ENCODE assay signal across 9 mouse cellular contexts in the genomic region with DNA sequence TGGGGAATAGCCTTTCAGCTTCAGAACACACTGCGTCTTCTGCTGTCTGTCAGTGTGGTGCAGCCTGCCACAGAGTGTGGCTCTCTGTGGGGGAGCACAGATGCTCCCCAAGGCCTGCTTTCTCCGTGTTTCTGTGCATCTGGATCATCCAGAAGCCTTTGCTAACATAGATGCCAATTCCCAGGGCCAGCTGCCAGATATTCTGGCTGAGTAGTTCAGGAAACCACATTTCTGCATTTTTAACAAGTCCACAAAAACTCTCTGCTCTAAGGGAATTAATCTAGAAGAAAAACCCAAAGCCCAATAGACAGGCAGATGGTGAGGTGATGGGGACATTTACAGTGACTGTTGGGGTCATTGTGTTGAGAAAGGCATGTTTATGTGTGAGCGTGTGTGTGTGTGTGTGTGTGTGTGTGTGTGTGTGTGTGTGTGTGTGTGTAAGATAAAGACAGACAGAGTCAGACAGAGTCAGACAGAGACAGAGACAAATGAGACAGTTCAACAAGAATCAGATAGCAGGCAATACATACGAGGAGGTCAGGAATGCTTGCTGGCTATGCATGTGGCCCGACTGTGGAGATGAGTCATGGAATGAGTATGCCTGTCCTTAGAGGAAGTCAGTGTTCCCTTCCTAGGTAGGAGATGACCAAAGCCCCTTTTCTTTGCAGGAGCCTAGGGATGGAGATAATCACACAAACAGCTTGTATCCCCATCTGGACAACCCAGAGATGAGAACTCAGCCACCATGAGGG.
DNase-seq lines count a peak whose midpoint lies in the region; ATAC-seq lines count a peak whose summit lies in the region.
"Had no signal": no experiment of that assay in that cellular context is flagged by ENCODE, and none has a peak within 500 bp of the region (broad histone marks: within the 10 kb centered on the region; RNA-seq: fewer than 3 reads in every experiment).

No protein-coding gene starts in this region.

- H3K36me3 ChIP-seq in forebrain, embryonic 12.5 days (replicated peaks), result no peaks in the 10 kb centered on the region
- H3K36me3 ChIP-seq in forebrain, embryonic 11.5 days (ENCODE audit: control insufficient read depth, insufficient read depth, low read length), result no peaks in the 10 kb centered on the region
- H3K36me3 ChIP-seq: neural tube, embryonic 12.5 days had no signal

- H3K4me2 ChIP-seq in forebrain, embryonic 12.5 days, result no peak overlapping the region
- no peak overlapping the region for H3K4me2 ChIP-seq in forebrain, embryonic 11.5 days (ENCODE audit: low read depth, low read length, severe bottlenecking)
- H3K4me2 ChIP-seq: neural tube, embryonic 12.5 days had no signal

- H3K27ac ChIP-seq in forebrain, embryonic 12.5 days, result peak overlapping the region; percentile 42
- H3K27ac ChIP-seq in forebrain, embryonic 11.5 days (ENCODE audit: low read depth, low read length), result no peak overlapping the region
- H3K27ac ChIP-seq: neural tube, embryonic 12.5 days had no signal

- H3K9me3 ChIP-seq in forebrain, embryonic 12.5 days, result no peaks in the 10 kb centered on the region
- no peaks in the 10 kb centered on the region for H3K9me3 ChIP-seq in forebrain, embryonic 11.5 days (ENCODE audit: control insufficient read depth, low read length)
- H3K9me3 ChIP-seq: neural tube, embryonic 12.5 days had no signal

- 68% methylated on average over 5 of the region's 5 CpGs for WGBS in forebrain, embryonic 12.5 days
- 75% methylated on average over 5 of the region's 5 CpGs for WGBS in forebrain, embryonic 11.5 days

- no peaks in the 10 kb centered on the region for H3K27me3 ChIP-seq in forebrain, embryonic 12.5 days
- H3K27me3 ChIP-seq in forebrain, embryonic 11.5 days (ENCODE audit: control insufficient read depth, insufficient read depth, low read length), result no peaks in the 10 kb centered on the region
- H3K27me3 ChIP-seq: neural tube, embryonic 12.5 days had no signal

- H3K4me3 ChIP-seq in forebrain, embryonic 12.5 days (replicated peaks), result no peak overlapping the region
- H3K4me3 ChIP-seq in forebrain, embryonic 11.5 days (ENCODE audit: low read depth, low read length), result no peak overlapping the region
- H3K4me3 ChIP-seq: neural tube, embryonic 12.5 days had no signal

- no peaks in the 10 kb centered on the region for H3K4me1 ChIP-seq in forebrain, embryonic 12.5 days
- no peaks in the 10 kb centered on the region for H3K4me1 ChIP-seq in forebrain, embryonic 11.5 days (replicated peaks; ENCODE audit: control insufficient read depth, insufficient read depth, low read length)
- H3K4me1 ChIP-seq: neural tube, embryonic 12.5 days had no signal

- H3K9ac ChIP-seq in forebrain, embryonic 12.5 days, result no peak overlapping the region
- no peak overlapping the region for H3K9ac ChIP-seq in forebrain, embryonic 11.5 days (ENCODE audit: low read length)
- H3K9ac ChIP-seq: neural tube, embryonic 12.5 days had no signal

- ATAC-seq in forebrain, embryonic 12.5 days (ENCODE audit: low FRiP score), result no peak
- no peak for ATAC-seq in forebrain, embryonic 11.5 days (replicated peaks; ENCODE audit: low FRiP score)

- no peak for DNase-seq in forebrain, embryonic 11.5 days (ENCODE audit: low spot score)
- DNase-seq in 3T3-L1 (ENCODE audit: low read depth, low spot score), result peak; percentile 92
- DNase-seq in fibroblast of lung, adult 2 months (ENCODE audit: low read depth), result peak; percentile 76
- DNase-seq in layer of hippocampus, postnatal 14 days (ENCODE audit: low spot score in 2 of 2), result peak; percentile 71 to 78
- DNase-seq in embryo, embryonic 10 days (ENCODE audit: low spot score), result no peak
- no peak for DNase-seq in kidney, adult 18-20 months
- no peak for DNase-seq in thymus, postnatal 10 days (ENCODE audit: low spot score in 2 of 2)

Comparison
In these comparisons a context has a peak if more than half of its experiments do, and no peak if none do; other contexts are left out.
1. DNase-seq: peak in 3T3-L1 (single experiment), fibroblast of lung, adult 2 months (single experiment) and layer of hippocampus, postnatal 14 days (2 of 2); none in forebrain, embryonic 11.5 days (single experiment), embryo, embryonic 10 days (single experiment), kidney, adult 18-20 months (single experiment) and thymus, postnatal 10 days (0 of 2).